21 mouse cellular contexts compared by ENCODE assay signal in genomic region chr5:34259172-34259816, GRCm38 (mm10). TPM values are rescaled to one million over a fixed set of nuclear protein-coding genes. Genes with fewer than 3 reads are reported as not detected.
"Had no signal": no experiment of that assay in that cellular context is flagged by ENCODE, and none has a peak within 500 bp of the region (broad histone marks: within the 10 kb centered on the region; RNA-seq: fewer than 3 reads in every experiment).

No protein-coding gene starts in this region.

- H3K9ac ChIP-seq: kidney, embryonic 15.5 days; liver, embryonic 14.5 days; lung, embryonic 15.5 days; midbrain, embryonic 12.5 days; midbrain, embryonic 15.5 days; neural tube, embryonic 13.5 days had no signal

- H3K4me3 ChIP-seq: kidney, embryonic 15.5 days; left cerebral cortex, adult 2 months; lung, embryonic 15.5 days; midbrain, embryonic 12.5 days; midbrain, embryonic 15.5 days; myocyte; neural tube, embryonic 13.5 days had no signal

- H3K36me3 ChIP-seq: kidney, embryonic 15.5 days; lung, embryonic 15.5 days; midbrain, embryonic 12.5 days; midbrain, embryonic 15.5 days; neural tube, embryonic 13.5 days had no signal

- H3K4me1 ChIP-seq: lung, embryonic 15.5 days; midbrain, embryonic 12.5 days; midbrain, embryonic 15.5 days; neural tube, embryonic 13.5 days had no signal

- H3K27ac ChIP-seq: kidney, embryonic 15.5 days; left cerebral cortex, adult 2 months; liver, embryonic 14.5 days; lung, embryonic 15.5 days; macrophage; midbrain, embryonic 12.5 days; midbrain, embryonic 15.5 days; neural tube, embryonic 13.5 days; stomach, postnatal 0 days had no signal

- H3K27me3 ChIP-seq: kidney, embryonic 15.5 days; lung, embryonic 15.5 days; midbrain, embryonic 12.5 days; midbrain, embryonic 15.5 days; neural tube, embryonic 13.5 days had no signal

- ATAC-seq: midbrain, embryonic 15.5 days had no signal

- H3K4me2 ChIP-seq: kidney, embryonic 15.5 days; lung, embryonic 15.5 days; midbrain, embryonic 12.5 days; midbrain, embryonic 15.5 days; neural tube, embryonic 13.5 days had no signal

- H3K9me3 ChIP-seq: kidney, embryonic 15.5 days; lung, embryonic 15.5 days; midbrain, embryonic 12.5 days; midbrain, embryonic 15.5 days; neural tube, embryonic 13.5 days had no signal

- DNase-seq: kidney, adult 11 months; kidney, adult 8-10 months; kidney, postnatal 10 days; kidney, postnatal 36 days; layer of hippocampus, postnatal 36 days; lung, adult 18-20 months; thymus, postnatal 36 days had no signal

RNA-seq across cellular contexts. Expression of gene Cfap99, which starts 29.1 kb away (rescaled TPM):
- polyA plus RNA-seq: kidney, embryonic 15.5 days; limb, embryonic 11.5 days; liver, adult 2 months; liver, embryonic 14.5 days; macrophage; midbrain, embryonic 12.5 days; neural tube, embryonic 13.5 days; small intestine, adult 2 months; stomach, embryonic 14.5 days had no signal
